Mouse (Mus musculus) urinary bladder, adult 2 months (tissue): Measurements from ENCODE around the gene Vamp2. TPM values are rescaled to one million over a fixed set of nuclear protein-coding genes. Genes with fewer than 3 reads are reported as not detected.

ENCODE experiments used
- DNase-seq: peaks from one replicate; pipeline ENCODE4 v3.0.0; 2022; ENCODE audit warnings: low spot score
- polyA plus RNA-seq: library from polyadenylated mRNA; depleted of rRNA; stranded (reverse); fragments of >200 nt; gene quantifications from 2 replicates; pipeline ENCODE4 v1.2.3, GENCODE M21; 2012

Vamp2 gene
- polyA plus RNA-seq, 1 experiment: 180 TPM

DNA sequence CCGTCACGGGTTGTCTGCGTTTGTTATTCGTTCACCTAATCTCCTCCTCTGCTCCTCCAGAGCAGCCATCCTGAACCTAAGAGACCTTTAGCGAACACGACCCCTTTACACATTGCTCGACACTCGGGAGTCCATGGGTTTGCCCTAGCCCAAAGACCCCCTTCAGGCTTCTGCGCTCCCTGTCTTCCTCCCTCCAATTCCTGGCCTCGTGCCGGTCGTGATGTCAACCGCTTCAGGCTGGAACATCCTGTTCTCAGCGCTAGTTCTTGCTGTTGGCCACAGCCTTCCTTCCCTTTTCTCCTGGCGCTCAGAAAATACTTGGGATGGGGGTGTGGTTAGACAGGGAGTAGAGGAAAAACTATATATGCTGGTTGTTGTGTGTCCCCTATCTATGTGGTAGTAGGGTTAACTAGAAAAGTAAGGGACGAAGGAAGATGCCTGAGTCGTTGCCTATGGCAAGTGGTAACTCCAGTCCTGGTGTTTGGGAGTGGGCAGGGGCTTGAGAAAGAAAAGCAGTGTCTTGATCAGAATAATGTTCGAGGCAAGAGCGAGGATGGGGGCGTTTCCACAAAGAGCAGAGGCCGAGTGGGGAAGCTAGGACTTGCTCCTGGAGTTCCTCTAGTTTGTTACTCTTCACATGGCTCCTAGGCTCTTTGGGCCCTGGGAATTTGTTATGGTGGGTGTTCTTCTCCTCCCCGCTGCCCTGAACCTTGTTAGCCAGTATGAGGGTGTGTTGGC lies 11.1 kb downstream of the Vamp2 start:
- no peak for DNase-seq

- DNase-seq: peak; percentile 79
Measured at GRCm38 (mm10) chr11:69099915-69100345, 11.6 kb downstream of the Vamp2 start.

GRCm38 (mm10) chr11:69100639-69101360 lies 12.5 kb downstream of the Vamp2 start:
- peak; percentile 26 for DNase-seq

GRCm38 (mm10) chr11:69101604-69102402 lies 13.5 kb downstream of the Vamp2 start:
- no peak for DNase-seq

GRCm38 (mm10) chr11:69102403-69102725 lies 14.1 kb downstream of the Vamp2 start:
- DNase-seq: no peak

GRCm38 (mm10) chr11:69103121-69103520 lies 14.8 kb downstream of the Vamp2 start:
- DNase-seq: no peak

GRCm38 (mm10) chr11:69103531-69104435 lies 15.5 kb downstream of the Vamp2 start:
- DNase-seq: no peak

- DNase-seq: no peak
Measured at GRCm38 (mm10) chr11:69104487-69104886, 16.2 kb downstream of the Vamp2 start.

DNA sequence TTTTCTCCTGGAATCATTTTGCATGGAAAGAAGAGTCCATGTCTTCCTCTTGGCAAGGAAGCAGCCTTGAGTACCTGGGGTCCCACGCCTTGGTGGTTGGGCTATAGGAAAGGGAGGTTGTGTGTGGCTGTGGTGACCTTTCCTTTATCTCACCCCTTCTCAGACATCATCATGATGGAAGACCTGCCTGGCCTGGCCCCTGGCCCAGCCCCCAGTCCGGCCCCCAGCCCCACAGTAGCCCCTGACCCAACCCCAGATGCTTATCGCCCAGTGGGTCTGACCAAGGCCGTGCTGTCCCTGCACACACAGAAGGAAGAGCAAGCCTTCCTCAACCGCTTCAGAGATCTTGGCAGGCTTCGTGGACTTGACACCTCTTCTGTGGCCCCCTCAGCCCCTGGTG lies 16.9 kb downstream of the Vamp2 start:
- DNase-seq: no peak

DNA sequence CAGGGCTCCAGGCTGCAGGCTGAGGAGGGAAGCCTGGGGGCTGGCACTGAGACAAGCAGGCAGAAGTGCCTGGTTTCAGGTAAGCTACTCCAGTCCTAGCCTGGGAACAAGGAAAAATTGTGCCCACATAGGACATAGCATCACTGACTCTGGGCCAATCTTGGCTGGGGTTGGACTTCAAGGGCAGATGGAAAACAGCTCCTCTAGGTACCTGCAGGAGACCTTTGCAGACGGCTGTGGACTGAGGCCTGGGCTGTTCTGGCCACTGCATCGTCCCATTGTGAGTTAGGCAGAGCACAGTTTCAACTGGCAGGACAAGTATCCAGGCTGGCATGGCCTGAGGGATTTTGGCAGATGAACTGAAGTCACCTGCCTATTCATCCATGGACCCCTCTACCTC lies 17.5 kb downstream of the Vamp2 start:
- DNase-seq: no peak

DNA sequence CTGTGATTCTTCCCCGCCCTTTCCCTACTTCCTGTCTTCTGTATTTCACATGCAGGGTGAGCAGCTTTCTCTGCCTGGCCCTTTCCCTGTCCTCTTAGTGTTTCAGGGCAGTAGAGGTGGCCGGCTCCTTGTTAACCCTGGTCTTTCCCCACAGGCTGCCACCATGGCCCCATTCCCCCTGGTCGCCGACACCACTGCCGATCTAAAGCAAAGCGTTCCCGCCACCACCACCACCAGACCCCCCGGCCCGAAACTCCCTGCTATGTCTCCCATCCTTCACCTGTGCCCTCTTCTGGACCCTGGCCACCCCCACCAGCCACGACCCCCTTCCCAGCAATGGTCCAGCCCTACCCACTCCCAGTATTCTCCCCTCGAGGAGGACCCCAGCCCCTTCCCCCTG lies 18.0 kb downstream of the Vamp2 start:
- no peak for DNase-seq

GRCm38 (mm10) chr11:69106842-69107241 lies 18.6 kb downstream of the Vamp2 start:
- DNase-seq: no peak

GRCm38 (mm10) chr11:69107676-69108075 lies 19.4 kb downstream of the Vamp2 start:
- no peak for DNase-seq

DNA sequence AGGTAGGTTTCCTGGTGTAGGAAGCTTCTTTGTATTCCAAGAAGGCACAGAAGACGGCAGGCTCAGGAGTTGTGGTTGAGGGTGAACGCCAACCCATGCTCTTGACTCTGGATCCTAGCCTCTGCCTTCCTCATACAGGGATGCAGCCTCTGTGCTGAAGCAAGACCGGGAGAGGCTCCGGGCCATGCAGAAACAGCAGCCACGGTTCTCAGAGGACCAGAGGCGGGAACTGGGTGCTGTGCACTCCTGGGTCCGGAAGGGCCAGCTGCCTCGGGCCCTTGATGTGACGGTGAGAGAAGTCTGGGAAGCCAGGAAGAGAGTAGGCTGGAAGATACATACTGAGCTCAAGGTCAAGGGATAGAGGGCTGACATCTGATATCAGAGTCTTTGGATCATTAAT lies 19.9 kb downstream of the Vamp2 start:
- no peak for DNase-seq

GRCm38 (mm10) chr11:69109032-69109900 lies 21.0 kb downstream of the Vamp2 start:
- no peak for DNase-seq

DNA sequence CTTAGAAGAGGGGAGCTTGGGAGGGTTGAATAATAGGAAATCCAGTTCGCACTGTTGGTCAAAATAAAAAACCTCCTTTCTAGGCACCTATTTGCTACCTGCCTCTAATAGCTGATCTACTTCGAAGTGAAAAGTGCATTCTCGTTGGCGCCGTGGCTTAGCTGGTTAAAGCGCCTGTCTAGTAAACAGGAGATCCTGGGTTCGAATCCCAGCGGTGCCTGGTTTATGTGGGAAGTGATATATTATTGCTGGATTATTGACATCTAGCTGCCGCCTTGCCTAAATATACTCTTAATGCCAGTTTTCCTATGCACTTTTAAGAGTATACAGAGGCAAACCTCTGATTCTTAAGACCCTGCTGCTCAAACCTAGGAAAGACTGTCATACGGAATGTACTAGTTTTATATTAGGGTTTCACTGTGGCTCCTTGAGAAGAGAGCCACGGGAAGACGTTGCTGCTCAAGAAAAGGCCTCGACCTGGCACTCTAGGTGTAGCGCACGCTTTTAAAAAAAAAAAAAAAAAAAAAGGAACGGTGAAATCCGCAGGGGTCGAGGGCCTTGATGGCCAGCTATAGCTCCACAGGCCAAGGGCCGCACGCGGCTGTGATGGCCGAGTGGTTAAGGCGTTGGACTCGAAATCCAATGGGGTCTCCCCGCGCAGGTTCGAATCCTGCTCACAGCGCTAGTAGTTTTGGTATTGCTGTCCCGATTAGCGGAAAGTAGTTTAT lies 22.2 kb downstream of the Vamp2 start:
- peak; percentile 91 for DNase-seq

- DNase-seq: no peak
Measured at GRCm38 (mm10) chr11:69111051-69111810, 22.9 kb downstream of the Vamp2 start.

DNA sequence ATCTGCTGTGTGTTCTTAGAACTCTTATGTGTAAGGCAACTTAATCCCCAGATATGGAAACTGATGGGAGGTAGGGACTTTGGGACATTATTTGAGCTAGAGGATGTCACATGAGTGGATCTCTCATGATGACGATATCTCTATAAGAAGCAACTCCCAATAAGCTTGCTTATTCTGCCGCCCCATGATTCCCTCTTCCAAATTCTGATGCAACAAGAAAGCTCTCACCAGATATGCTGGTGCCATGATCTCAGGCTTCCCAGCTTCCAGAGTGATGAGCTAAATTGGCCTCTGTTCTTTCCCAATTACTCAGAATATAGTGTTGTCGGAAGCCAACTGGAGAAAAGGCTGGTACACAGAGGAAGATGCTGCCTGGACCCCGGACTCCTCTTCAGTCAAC lies 23.6 kb downstream of the Vamp2 start:
- no peak for DNase-seq

GRCm38 (mm10) chr11:69114018-69114417 lies 25.7 kb downstream of the Vamp2 start:
- no peak for DNase-seq
